Mouse (Mus musculus): ENCODE measurements around the gene Stx8.

Stx8 gene

DNA sequence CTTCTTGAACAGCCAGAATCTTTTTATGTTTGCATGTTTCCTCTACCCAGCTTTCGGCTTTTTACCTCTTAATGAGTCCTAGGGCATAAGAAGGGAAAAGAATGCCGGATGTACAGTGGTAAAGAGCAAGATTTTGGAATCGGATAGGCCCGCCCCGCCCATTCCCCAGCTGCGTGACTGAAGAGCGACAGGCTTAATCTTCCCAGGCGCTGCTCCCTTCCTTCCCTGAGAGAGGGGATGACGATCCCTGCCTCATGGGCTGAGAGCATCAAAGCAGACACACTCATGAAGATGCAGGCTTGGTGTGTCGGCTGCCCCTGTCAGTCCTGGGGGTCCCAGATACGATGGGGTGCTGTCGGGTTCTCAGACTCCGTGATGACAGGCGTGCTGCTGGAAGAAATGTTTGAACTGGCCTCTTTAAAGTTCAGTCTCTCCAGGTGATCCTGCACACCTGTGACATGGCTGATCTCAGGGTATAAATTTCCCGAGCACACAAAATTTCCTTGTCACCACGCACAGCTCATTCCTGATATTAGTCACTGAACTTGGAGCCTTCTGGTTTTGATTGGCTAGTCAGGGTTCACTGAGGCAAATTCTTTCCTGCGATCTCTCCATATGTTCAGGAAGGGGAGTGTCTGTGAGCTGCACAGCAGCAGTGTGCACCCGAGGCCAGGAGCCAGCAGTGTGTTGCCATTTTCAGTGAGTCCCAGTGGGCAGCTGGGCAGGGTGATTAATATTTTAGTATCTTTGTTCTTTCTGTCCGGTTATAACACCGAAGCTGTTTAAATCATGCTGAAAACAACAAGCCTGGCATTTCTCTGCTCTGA lies 70.4 kb downstream of the Stx8 start:
- no peak for DNase-seq (ENCODE audit: low spot score)

DNA sequence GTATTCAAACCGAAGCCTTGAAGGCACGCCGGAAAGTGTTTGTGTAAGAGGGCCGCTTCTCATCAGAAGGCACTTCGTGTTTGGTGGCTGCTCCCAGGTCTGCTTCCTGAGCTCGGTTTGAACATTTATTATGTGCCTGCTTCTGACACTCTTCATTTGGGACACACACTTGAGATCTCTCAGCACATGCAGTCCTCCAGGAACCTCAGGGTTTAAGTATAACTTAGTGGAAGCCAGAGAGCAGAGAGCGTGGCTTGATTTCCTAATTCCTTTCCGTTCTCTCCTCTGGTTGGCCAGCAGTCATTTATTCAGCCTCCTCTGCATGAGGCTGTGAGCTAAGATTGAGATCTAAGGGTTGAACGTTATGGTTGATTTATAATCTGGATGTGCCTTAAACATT lies 71.1 kb downstream of the Stx8 start:
- no peak for DNase-seq (ENCODE audit: low spot score)

DNA sequence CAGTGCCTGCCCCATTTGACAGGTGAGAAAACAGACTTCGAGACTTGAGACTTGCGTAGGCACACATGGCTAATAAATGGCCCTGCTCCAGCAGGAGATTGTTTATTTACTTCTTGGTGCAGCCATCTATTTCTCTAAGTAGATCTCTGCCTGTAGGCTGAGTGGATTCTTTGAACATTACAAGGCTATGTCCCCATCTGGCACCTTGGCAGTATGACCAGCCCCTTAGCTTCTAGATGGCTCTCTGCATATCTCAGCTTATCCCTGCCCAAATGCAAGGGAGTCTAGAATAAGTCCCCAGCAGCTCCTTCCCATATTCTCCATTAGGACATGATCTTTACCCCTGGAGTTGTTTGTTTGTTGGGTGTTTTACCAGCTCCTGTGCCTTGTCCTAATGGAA lies 72.1 kb downstream of the Stx8 start:
- DNase-seq (ENCODE audit: low spot score), result no peak

DNA sequence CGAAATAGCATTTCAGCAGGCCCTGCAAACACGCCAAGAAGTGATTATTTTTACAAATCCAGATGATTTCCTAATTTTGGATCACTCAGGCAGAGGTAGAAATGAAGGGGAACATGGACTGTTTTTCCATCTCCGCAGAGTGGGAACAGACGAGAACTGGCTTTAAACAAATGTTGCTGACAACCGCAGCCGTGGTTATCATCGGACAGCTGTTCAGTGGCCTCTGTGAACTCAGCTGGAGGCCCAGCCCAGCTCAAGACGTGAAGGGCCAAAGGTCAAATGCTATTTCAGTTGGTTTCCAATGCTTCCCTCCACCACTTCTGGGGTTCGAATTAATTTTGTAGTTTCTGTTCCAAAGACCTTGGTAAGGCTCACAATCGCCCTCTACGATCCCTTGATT lies 78.2 kb downstream of the Stx8 start:
- DNase-seq (ENCODE audit: low spot score), result no peak

DNA sequence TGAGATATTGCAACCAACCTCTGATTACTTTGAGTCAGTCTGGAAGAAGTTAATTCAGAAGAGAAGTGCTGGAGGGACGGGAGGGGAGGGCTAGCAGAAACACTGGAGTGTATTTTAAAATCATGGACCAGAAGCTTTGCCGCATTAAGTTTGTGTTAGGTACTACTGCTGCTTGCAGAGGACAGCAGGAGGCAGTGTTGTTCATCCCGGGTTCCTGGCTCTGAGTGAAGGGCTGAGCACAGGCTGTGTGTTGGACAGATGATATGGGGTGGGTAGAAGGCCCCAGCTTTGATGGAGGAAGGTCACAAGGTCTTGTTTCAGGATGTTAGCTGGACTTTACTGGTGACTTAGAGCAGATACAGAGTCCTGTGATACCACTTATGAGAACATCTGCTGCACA lies 80.9 kb downstream of the Stx8 start:
- DNase-seq (ENCODE audit: low spot score), result no peak

DNA sequence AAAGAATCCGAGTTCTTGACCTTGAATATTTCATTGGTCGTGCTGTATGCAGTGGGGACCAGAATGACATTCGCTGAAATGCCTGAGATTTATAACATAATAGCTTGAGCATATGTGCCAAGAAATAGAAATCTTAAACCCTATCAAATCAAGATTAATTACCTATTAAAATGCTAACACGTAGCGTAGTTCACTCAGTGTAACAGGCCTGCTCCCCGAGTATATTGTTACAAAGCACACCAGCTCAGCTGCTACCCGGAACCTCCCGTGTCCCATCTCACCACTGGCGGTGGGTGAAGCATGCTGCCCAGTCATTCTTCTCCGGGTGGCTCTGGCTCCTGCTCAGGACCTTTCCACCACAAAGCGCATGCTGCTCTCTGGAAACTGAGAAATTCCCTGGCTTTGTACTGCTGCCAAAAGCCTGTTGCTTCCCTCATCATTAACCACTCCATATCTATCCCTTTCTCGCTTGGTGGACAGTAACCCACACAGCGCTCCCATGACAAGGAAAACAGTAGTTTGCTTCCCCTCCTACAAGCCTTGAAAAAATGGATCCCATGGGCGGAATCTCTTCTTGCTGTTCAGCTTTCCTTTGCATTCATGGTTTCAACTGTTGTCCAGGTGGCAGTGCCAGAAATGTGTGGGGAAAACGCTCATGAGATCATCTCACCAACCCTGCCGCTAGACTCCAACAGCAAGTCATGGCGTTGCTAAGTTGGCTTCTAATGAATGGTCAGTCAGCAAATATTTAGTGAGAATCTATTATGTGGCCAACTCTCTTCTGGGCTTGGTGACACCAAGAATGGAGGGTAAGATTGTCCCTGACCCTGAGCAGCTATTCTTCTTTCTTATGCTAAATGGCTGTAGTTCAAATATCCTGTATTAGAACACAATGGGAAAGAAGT lies 83.5 kb downstream of the Stx8 start:
- DNase-seq (ENCODE audit: low spot score), result no peak

DNA sequence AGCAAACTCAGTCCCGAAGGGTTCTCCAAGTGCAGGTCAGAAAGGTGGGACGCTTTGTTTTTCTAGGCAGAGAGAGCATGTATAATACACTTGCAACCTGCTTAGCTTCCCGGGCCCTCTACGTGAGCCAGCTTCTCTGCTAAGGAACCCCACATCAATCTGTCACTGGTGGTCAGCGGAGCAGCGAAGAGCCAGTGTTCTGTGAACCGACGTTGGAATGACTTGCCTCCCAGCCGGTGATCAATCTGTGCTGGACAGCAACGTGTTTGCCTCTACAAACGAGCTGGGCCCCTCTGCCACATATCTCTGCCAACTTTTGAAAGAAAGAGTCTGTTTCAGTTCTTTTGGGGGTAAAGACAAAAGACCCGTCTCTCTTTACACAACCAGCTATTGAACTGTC lies 84.7 kb downstream of the Stx8 start:
- no peak for DNase-seq (ENCODE audit: low spot score)

DNA sequence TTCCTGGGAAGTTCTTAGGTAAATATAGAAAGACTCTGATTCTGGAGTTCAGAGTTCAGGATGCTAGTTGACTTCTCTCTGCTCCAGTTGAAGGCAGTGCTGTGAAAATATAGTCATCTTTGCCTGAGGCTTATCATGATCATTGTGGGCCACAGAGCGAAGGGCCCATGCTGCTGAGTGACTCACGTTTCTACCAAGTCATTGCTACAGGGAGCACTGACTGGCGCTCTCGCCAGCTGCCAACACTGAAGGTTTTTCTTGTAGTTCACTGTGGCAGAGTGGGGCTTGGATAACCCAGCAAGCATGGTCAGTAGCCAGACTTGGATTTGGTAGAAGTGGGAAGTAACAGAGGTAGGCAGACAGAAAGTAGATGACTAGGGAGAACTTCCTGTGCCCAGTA lies 85.3 kb downstream of the Stx8 start:
- DNase-seq (ENCODE audit: low spot score), result no peak

DNA sequence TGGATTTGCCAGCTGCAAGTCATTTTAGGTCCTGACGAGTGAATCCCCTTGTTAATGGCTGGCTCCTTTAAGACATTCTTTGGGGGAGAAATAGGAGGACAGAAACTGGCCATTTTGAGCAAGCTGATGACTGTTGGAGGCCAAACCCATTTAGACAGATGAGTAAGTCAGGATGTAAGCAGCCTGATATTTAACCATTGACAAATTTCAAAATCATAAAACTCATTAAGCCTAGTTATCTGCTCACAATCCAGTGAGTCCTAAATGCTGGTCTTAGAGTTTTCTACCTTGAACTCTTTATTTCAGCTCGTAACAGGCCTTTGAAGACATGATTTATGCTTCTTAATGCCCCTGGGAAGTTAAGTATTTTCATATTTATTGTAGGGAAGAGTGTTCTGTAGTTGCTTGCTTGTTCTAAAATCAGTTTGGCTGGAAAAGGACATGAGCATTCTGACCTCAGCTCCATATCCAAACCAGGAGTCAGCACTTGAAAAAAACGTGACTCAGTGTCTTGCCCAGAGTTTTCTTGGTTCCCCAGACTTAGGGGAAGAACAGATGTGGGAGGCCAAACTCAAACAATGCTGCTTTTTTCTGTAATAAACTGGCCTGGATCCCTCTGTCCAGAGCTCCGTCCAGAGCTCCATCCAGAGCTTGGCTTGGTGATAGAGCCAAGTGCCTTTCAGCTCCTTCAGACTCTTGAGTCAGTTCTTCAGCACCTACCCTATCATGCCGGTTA lies 92.6 kb downstream of the Stx8 start:
- DNase-seq (ENCODE audit: low spot score), result no peak

DNA sequence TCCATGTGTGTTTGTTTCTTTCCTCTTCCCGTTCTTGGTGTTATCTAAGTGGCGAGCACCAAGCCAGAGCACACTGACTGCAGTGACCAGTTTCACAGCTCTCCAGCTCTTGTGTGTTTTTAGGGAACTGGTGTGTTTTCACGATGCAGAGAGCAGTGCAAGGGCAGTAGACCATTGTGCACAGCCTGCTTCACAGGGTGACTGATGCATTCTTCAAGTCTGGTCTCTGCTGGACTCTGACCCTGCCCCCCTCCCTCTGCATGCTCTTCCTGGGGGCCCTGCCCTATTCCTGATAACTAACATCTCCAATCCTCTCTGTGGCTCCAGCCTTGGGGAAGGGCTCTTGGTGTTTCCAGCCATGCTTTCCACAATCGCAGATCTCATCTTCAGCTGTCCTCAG lies 94.7 kb downstream of the Stx8 start:
- no peak for DNase-seq (ENCODE audit: low spot score)

DNA sequence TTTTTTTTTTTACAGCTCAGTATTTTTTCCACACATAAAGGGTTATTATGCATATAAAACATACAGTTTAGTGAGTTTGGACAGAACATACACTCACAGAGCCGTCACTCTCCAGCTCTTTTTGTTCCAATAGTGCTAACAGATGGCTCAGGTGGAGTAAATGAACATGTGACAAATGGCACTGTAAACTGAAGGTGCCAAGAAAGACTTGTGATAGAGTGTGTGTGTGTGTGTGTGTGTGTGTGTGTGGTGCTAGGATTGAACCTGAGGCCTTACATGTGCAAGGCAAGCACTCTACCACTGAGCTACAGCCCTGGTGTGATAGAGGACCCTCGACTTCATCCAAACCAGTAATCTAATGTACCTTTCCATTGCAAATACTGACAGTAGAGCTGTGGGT lies 96.1 kb downstream of the Stx8 start:
- DNase-seq (ENCODE audit: low spot score), result no peak

DNA sequence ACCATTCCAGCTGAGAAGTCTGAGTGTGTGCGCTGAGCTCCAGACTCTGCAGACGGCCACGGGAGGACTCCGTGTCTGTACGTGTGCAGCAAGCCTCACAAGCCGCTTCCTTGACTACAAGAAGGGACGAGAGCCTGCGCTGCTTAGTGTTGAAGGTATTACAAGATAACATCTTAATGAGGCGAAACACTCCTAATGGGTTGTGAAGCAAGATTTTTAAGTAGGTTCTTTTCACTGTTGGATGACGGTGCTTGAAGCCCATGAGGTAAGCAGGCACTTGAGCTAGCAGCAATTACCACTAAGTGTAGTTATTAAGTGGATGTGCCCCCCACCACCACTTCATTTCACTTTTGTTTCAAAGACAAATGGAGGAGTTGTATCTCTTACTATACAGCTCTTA lies 101.8 kb downstream of the Stx8 start:
- no peak for DNase-seq (ENCODE audit: low spot score)

DNA sequence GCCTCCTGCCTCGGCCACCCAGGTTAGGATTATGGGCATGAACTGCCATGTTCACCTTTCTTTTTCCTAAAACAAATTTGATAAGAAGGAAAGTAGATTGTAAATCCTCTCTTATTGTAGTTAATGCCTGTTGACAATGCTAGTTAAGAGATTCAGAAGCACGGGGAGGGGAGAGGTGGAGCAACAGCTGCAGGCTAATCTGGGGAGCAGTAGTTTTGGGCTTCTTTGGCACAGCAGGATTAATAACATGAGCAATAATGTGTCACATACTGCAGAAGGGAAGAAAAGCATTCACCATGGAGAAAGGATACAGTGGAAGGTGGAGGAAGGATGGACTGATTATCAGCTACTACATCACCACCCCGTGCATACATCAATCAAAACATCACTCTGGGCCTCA lies 104.1 kb downstream of the Stx8 start:
- no peak for DNase-seq (ENCODE audit: low spot score)

DNA sequence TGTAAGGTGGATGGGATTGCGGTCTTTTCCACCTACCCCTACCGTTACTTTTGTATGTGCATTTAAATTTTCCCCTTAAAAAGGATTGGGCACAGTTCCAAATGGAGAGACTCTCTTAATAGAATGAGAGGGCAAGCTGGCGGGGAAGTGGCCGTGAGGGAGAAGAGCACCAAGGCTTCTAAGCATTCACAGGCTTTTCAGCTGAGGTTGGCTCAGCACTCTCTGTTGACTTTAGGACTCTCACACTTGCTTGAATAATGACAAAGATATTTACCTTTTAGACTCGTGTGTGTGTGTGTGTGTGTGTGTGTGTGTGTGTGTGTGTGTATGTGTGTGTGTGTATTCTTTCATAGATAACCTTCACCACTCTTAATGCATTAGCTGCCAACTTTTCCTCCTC lies 105.8 kb downstream of the Stx8 start:
- no peak for DNase-seq (ENCODE audit: low spot score)

DNA sequence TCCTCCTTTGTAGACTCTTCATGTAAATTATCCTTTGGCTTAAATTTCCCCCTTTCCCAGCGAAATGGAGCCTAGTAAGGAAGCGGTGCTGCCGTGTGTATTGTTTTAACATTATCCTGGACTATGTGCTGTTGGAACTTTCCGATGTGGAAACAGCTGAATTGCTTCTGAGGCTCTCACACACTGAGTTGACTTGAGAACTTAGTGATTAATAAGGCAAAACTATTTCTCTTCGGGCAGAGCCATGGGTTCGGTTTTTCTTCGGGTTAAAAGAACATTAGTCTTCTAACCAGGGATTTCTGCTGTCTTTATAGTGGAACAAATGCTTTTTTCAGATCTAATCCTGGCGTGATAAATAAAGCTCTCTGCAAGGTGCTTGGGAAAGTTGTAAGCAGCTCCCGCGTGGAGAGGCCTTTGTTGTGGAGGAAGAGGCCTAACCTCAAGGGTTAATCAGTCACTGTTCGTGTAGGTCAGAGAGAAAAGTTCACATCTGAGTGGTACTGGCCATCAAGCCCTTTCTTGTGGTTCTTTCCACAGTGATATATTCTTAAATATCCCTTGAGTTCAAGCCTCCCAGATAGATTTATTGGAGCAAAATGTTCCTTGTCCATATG lies 106.7 kb downstream of the Stx8 start:
- DNase-seq (ENCODE audit: low spot score), result no peak

DNA sequence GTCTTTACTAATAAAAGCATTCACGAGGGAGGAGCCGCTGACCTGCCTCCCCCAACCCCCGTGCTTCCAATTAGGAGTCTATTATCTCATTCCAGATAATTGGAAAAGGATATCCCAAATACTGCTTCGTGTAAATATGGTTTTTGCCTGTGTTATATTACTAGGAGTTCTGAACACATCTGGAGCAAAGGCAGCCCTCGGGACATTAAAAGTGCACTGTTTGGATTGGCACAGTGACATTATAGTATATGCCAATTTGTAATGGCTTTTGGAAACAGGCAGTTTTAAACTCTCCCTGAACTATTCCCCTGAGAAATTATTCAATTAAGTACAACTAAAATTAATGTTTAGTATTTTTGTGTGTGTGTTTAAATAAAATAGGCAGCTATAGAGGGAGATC lies 108.7 kb downstream of the Stx8 start:
- no peak for DNase-seq (ENCODE audit: low spot score)

DNA sequence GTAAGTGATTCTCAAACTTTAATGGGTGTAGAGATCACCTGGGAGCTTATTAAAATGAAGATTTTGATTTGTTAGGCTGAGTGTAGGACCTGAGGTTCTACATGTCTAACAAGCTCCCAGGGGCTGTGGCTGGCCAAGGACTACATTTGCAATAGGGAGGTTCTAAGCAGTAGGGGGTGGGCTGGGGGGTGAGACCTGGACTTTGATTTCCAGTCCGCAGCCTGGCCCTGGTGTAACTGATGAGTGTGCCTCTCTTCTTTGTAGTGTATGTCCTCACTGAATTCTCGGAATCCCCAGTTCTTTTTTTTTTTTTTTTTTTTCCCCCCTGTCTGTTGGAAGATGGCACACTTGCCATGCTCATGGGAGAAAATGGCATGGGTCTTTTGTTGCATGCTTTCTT lies 109.3 kb downstream of the Stx8 start:
- DNase-seq (ENCODE audit: low spot score), result no peak

DNA sequence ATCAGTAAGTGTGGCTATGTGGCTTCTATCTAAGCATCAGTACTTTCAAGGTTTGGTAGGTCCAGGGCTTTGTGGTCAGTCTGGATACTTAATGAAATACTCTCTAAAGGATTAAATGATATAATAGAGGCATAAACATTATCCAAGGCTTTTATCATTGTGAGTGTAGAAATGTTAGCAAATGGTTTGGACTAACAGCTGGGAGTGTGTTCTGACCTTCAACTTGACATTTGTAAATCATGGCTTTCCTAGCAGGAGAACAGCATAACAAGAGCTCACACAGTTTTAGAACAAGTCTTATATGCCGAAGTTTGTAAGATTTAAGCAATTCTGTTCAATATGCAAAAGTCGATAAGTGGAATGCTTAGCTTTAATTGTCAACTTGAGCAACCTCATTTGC lies 113.8 kb downstream of the Stx8 start:
- no peak for DNase-seq (ENCODE audit: low spot score)

DNA sequence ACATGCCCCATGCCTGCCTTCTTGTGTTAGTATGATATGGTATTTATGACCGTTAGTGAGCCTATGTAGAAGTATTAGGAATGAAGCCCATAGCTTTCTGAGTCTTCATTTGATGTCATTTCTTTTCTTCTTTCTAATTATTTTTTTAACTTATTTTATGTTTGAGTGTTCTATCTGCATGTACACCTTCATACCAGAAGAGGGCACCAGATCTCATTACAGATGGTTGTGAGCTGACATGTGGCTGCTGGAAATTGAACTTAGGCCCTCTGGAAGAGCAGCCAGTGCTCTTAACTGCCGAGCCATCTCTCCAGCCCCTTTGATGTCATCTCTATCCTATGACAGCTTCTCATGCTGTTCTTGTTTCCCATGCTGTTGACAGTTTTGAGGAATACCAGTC lies 115.0 kb downstream of the Stx8 start:
- no peak for DNase-seq (ENCODE audit: low spot score)

DNA sequence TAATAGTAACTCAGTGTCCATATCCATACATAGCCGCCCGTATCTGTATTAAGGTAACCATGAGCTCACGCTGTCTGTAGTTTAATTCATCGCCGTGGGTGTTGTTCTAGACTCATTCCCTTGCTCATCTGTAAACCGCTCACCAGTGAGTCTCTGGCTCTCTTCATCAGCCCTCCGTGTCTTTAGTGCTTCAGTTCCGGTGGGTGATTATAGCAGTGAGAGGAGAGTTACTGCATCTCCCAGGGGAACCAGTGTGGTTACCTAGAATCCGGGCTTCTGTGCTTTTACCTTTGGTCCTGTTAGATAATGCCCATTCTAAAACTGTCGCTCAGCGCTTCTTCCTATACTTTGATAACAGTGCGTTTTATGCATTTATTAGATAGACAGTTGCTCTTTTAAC lies 116.8 kb downstream of the Stx8 start:
- no peak for DNase-seq (ENCODE audit: low spot score)

DNA sequence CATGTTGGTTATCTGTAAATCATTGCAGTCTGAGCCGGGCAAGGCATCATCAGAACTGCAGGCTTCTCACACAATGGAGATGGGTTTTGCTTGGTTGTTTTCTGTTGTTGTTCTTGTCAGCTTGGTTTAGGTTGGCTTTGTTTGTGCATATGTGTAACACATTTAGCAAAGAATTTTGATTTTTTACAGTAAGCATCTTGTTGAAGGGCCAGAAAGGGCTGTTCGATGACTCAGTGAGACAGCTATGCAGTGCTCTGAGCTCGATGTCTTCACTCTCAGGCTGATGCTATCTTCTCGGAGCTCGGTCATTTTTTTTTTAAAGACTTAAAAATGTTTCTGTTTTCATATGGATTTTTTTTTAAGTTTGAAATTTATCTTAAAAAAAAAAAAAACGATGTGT lies 117.6 kb downstream of the Stx8 start:
- no peak for DNase-seq (ENCODE audit: low spot score)

DNA sequence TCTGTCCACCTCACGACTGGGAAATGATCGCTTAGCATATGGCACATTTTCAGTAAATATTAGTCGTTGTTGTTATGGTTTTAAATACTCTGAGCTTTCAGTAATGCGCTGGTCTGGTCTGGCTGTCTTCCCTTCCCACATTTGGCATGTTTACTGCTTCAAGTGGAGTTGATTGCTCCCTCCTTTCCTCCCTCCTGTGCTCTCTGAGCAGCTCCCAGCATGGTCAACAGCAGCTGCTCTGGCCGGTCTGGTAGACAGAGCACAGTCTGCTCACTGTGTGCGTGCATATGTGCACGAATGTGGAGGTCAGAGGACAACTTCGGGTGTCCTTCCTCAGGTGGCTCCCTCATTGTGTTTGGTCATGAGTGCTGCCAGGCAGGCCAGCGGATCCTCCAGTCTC lies 120.2 kb downstream of the Stx8 start:
- no peak for DNase-seq (ENCODE audit: low spot score)

All from c-Kit-positive CD71-positive TER-119-positive erythroid progenitor cells, embryonic 14.5 days (primary cell).